9 mouse cellular contexts compared by ENCODE assay signal in genomic region chr7:67672650-67673049, GRCm38 (mm10). TPM values are rescaled to one million over a fixed set of nuclear protein-coding genes. Genes with fewer than 3 reads are reported as not detected.
DNase-seq lines count a peak whose midpoint lies in the region; ATAC-seq and TF ChIP-seq lines count a peak whose summit lies in the region.
"Had no signal": no experiment of that assay in that cellular context is flagged by ENCODE, and none has a peak within 500 bp of the region (broad histone marks: within the 10 kb centered on the region; RNA-seq: fewer than 3 reads in every experiment).

No protein-coding gene starts in this region.

- no peaks in the 10 kb centered on the region for H3K9me3 ChIP-seq in ES-E14 (ENCODE audit: control insufficient read depth, insufficient read depth, low read depth, low read length)
- H3K9me3 ChIP-seq in forebrain, embryonic 15.5 days: no peaks in the 10 kb centered on the region
- H3K9me3 ChIP-seq in lung, embryonic 15.5 days: no peaks in the 10 kb centered on the region

- no peaks in the 10 kb centered on the region for H3K27me3 ChIP-seq in forebrain, embryonic 15.5 days
- H3K27me3 ChIP-seq in lung, embryonic 15.5 days: no peaks in the 10 kb centered on the region

- H3K4me3 ChIP-seq in ES-E14 (ENCODE audit: insufficient read depth in 1 of 2, low read depth in 1 of 2, low read length in 2 of 2, poor library complexity in 1 of 2, severe bottlenecking in 1 of 2): no peak overlapping the region
- no peak overlapping the region for H3K4me3 ChIP-seq in forebrain, embryonic 15.5 days
- no peak overlapping the region for H3K4me3 ChIP-seq in lung, embryonic 15.5 days

- WGBS in forebrain, embryonic 15.5 days: 6% methylated on average over 10 of the region's 10 CpGs
- 10% methylated on average over 10 of the region's 10 CpGs for WGBS in lung, embryonic 15.5 days

- no peak overlapping the region for H3K4me2 ChIP-seq in forebrain, embryonic 15.5 days (replicated peaks)
- no peak overlapping the region for H3K4me2 ChIP-seq in lung, embryonic 15.5 days

- no peak overlapping the region for H3K9ac ChIP-seq in ES-E14 (ENCODE audit: insufficient read depth, low read depth, low read length, poor library complexity, severe bottlenecking)
- H3K9ac ChIP-seq in forebrain, embryonic 15.5 days (replicated peaks): no peak overlapping the region
- H3K9ac ChIP-seq in lung, embryonic 15.5 days: no peak overlapping the region

- no peaks in the 10 kb centered on the region; a peak in 1 of 4 replicates for H3K4me1 ChIP-seq in ES-E14 (ENCODE audit: control insufficient read depth in 2 of 2, insufficient read depth in 2 of 2, low read length in 2 of 2, poor library complexity in 1 of 2)
- H3K4me1 ChIP-seq in forebrain, embryonic 15.5 days: peaks cover 2% of the 10 kb centered on the region; the same call in 1 of the 2 replicates
- 0 out of 2 replicates have a peak, but pooled peaks cover 11% of the 10 kb centered on the region for H3K4me1 ChIP-seq in lung, embryonic 15.5 days

- peaks cover 4% of the 10 kb centered on the region for H3K36me3 ChIP-seq in ES-E14 (ENCODE audit: control insufficient read depth, insufficient read depth, low read length, poor library complexity, severe bottlenecking)
- H3K36me3 ChIP-seq in forebrain, embryonic 15.5 days: no peaks in the 10 kb centered on the region
- peaks cover 27% of the 10 kb centered on the region for H3K36me3 ChIP-seq in lung, embryonic 15.5 days

- ATAC-seq in forebrain, embryonic 15.5 days (replicated peaks): peak; percentile 80
- peak; percentile 58; the same call in 1 of the 2 replicates for ATAC-seq in lung, embryonic 15.5 days (ENCODE audit: borderline replicate concordance, extremely low read depth, low FRiP score, low TSS enrichment)

- in situ Hi-C loops in ES-E14 (cut with MboI; ENCODE audit: low sequenced_read_pairs in 2 of 2, unreplicated experiment in 2 of 2): no loop called here

- DNase-seq in ES-E14 (ENCODE audit: low read depth, low spot score): peak; percentile 83
- DNase-seq in c-Kit-positive CD71-positive TER-119-positive erythroid progenitor cells, embryonic 14.5 days (ENCODE audit: low spot score): peak; percentile 70
- peak; percentile 98 to 100 for DNase-seq in heart, postnatal 36 days
- DNase-seq in layer of hippocampus, adult 11-12 months (ENCODE audit: low spot score): peak; percentile 96
- DNase-seq in ovary, postnatal 14 days (ENCODE audit: low spot score): peak; percentile 99
- DNase-seq in thymus, postnatal 0 days (ENCODE audit: low spot score): peak; percentile 86

- H3K27ac ChIP-seq in ES-E14 (ENCODE audit: insufficient read depth, low read depth, low read length, poor library complexity, severe bottlenecking): no peak overlapping the region
- H3K27ac ChIP-seq in forebrain, embryonic 15.5 days (replicated peaks): no peak overlapping the region
- H3K27ac ChIP-seq in lung, embryonic 15.5 days: no peak overlapping the region
- H3K27ac ChIP-seq: macrophage had no signal

- intact Hi-C loops in heart, postnatal 36 days (cut with DNase I): loop anchor here (1.0 to 10.0 kb wide), 3 partner anchors 87 to 630 kb away; partner anchors contain the start of genes Igf1r and Synm

TF ChIP-seq in ES-E14, 5 proteins besides CTCF, POLR2A, EP300 and RAD21:
- TF ChIP-seq ZC3H11A (IDR thresholded peaks at IDR 0.05; ENCODE audit: borderline replicate concordance, low read depth, low read length) (peak; percentile 52; the same call in 1 of the 2 replicates), CHD2 (IDR thresholded peaks at IDR 0.05; ENCODE audit: low read depth, low read length) (no peak), HCFC1 (IDR thresholded peaks at IDR 0.05; ENCODE audit: borderline replicate concordance, insufficient read depth, low read length) (no peak)

RNA-seq across cellular contexts. Expression of gene Ttc23, which starts 25.4 kb away (rescaled TPM):
- 9.4 and 11.6 TPM in 2 replicates for total RNA-seq in ES-E14 (2012; rRNA removed)
- 8.9 and 9.4 TPM in 2 replicates for polyA plus RNA-seq in forebrain, embryonic 15.5 days (2015; fragmentation: Nextera tagmentation; extraction: Ambion mirVana)
- total RNA-seq in heart, postnatal 36 days (2021): 10 to 100 TPM; 17.8 to 19.3 TPM
- polyA plus RNA-seq in lung, embryonic 15.5 days (2015; fragmentation: Nextera tagmentation; extraction: Ambion mirVana): 26.8 and 29.0 TPM in 2 replicates
- polyA plus RNA-seq in thymus, postnatal 0 days (2015; fragmentation: Nextera tagmentation; extraction: Ambion mirVana): 14.7 and 16.1 TPM in 2 replicates

RNA-seq across cellular contexts. Expression of gene Lrrc28, which starts 27.6 kb away (rescaled TPM):
- total RNA-seq in ES-E14 (2012; rRNA removed): 23.4 and 25.0 TPM in 2 replicates
- 29.2 and 31.0 TPM in 2 replicates for polyA plus RNA-seq in forebrain, embryonic 15.5 days (2015; fragmentation: Nextera tagmentation; extraction: Ambion mirVana)
- 10 to 100 TPM; 16.8 to 17.3 TPM for total RNA-seq in heart, postnatal 36 days (2021)
- polyA plus RNA-seq in lung, embryonic 15.5 days (2015; fragmentation: Nextera tagmentation; extraction: Ambion mirVana): 12.7 and 14.5 TPM in 2 replicates
- polyA plus RNA-seq in thymus, postnatal 0 days (2015; fragmentation: Nextera tagmentation; extraction: Ambion mirVana): 23.9 and 24.3 TPM in 2 replicates
